Mouse (Mus musculus) hindbrain, embryonic 12.5 days (tissue): ENCODE results near the gene Sebox. TPM values are rescaled to one million over a fixed set of nuclear protein-coding genes. Genes with fewer than 3 reads are reported as not detected.

ENCODE experiments used
- ATAC-seq: fragments of 200-750 bp; cut with Nextera tagmentation; 2 replicates; pipeline ENCODE4 v1.8.0; 2017; ENCODE audit warnings: moderate TSS enrichment; ENCODE audit not compliant: low FRiP score
- H3K27ac ChIP-seq: fragments of 300-500 bp; sonication (generic); 2 replicates; pipeline ENCODE4 v1.5.1; 2016; ENCODE audit warnings: mild to moderate bottlenecking
- H3K27me3 ChIP-seq: fragments of 300-500 bp; sonication (generic); 2 replicates; pipeline ENCODE4 v1.6.1; 2016; ENCODE audit warnings: mild to moderate bottlenecking
- H3K36me3 ChIP-seq: fragments of 300-500 bp; sonication (generic); 2 replicates; pipeline ENCODE4 v1.6.1; 2016; ENCODE audit warnings: mild to moderate bottlenecking
- H3K4me1 ChIP-seq: fragments of 300-500 bp; sonication (generic); 2 replicates; pipeline ENCODE4 v1.6.1; 2016
- H3K4me2 ChIP-seq: fragments of 300-500 bp; sonication (generic); replicated peaks from 2 replicates; pipeline ENCODE4 v1.6.1; 2016; ENCODE audit warnings: mild to moderate bottlenecking
- H3K4me3 ChIP-seq: fragments of 300-500 bp; sonication (generic); 2 replicates; pipeline ENCODE4 v1.5.1; 2016; ENCODE audit warnings: mild to moderate bottlenecking
- H3K9ac ChIP-seq: fragments of 300-500 bp; sonication (generic); 2 replicates; pipeline ENCODE4 v1.6.1; 2016; ENCODE audit warnings: mild to moderate bottlenecking, moderate library complexity
- H3K9me3 ChIP-seq: fragments of 300-500 bp; sonication (generic); replicated peaks from 2 replicates; pipeline ENCODE4 v1.6.1; 2016; ENCODE audit warnings: mild to moderate bottlenecking
- WGBS: fragments of 180-500 bp; shearing (Covaris S2); methylation state at CpG from one replicate; pipeline ENCODE4 v1.1.7; 2016; 5-methylcytosine and 5-hydroxymethylcytosine counted together
- polyA plus RNA-seq: library from polyadenylated mRNA; unstranded; fragments of >200 nt; fragmentation: Nextera tagmentation; extraction: Ambion mirVana; gene quantifications from 2 replicates; pipeline ENCODE4 v1.2.1, GENCODE M21; 2016

Gene Sebox
- not detected in 2 replicates for polyA plus RNA-seq

DNA sequence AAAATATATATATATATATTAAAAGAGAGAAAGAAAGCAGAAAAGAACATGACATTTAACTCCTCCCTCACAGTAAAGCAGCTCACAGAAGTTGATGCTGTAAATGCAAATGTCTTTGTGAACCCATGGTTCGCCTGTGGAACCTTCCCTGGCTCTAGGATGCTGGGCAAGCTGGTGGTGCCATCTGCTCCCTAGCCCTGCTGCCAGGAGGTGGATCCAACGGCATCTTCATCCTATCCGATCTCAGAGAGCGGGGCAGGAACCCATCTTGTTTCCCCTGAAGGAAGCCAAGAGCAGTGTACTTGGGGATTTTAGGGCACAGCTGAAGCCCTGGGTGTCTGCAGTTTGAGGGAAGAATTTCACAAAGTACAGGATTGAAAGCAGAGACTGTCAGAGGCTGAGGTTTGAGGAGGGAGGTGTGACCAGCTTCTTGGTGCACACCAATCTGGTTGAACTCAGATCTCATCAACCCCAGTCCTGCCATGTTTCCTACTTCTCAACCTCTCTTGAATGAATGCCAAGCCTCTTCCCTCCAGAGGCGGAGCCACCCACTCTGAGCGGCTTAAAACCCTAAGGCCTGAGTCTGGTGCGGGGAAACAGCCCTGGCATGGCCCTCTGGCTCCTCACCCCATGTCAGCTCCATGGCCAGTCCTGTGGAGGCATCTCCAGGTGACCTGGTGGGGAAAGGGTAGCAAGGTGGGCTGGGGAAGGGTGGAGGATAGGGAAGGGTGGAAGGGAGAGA is at the start of gene Sebox:
TSS of gene Sebox (plus strand) at position 539 of the 742 bp plus-strand sequence.
- H3K4me1 ChIP-seq, result peaks cover 4% of the 10 kb centered on the region
- no peaks in the 10 kb centered on the region for H3K9me3 ChIP-seq
- no peak within 1 kb of the TSS for H3K9ac ChIP-seq
- ATAC-seq, result no peak
- H3K36me3 ChIP-seq, result peaks cover 21% of the 10 kb centered on the region
- H3K4me3 ChIP-seq, result no peak within 1 kb of the TSS
- peaks cover 22% of the 10 kb centered on the region for H3K27me3 ChIP-seq
- no peak within 1 kb of the TSS for H3K27ac ChIP-seq
- WGBS, result 71% methylated on average over 7 of the region's 7 CpGs
- H3K4me2 ChIP-seq, result no peak within 1 kb of the TSS

DNA sequence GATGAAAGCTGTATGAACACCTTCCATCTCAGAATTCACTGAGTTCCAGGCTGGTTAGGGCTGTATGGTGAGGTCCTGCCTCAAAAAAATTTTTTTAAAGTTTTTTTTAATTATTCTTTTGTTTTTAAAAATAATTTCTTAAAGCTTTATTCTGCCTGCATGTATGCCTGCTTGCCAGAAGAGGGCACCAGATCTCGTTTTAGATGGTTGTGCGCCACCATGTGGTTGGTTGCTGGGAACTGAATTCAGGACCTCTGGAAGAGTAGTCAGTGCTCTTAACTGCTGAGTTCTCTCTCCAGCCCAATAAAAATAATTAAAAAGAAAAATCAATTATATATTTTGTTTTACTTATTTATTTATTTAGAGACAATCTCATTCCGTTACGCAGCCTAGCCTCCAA is 49.6 kb upstream of the Sebox start:
- no peaks in the 10 kb centered on the region for H3K36me3 ChIP-seq
- H3K4me3 ChIP-seq, result no peak overlapping the region
- no peak overlapping the region for H3K9ac ChIP-seq
- no peak for ATAC-seq
- H3K9me3 ChIP-seq, result no peaks in the 10 kb centered on the region
- H3K27me3 ChIP-seq, result no peaks in the 10 kb centered on the region
- 13% methylated on average over 4 of the region's 4 CpGs for WGBS
- H3K27ac ChIP-seq, result no peak overlapping the region
- H3K4me1 ChIP-seq, result no peaks in the 10 kb centered on the region
- H3K4me2 ChIP-seq, result no peak overlapping the region

DNA sequence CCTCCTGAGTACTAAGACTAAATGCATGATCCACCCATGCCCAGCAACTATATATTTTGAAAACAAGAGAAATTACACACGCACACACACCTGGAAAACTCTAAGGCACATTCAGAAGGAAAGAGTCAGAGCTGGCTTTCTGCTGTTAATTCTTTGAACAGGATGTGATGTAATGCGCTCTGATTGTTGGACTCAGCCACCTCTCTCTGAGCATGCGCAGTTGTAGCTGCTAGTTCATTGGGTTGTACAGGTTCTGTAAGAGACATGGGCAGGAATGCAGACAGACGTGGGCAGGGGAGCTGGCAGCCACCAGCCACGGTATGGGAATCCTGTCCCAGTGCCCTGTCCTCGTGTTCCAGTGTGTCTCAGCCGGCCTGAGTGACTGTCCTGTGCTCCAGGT is 49.0 kb upstream of the Sebox start:
- ATAC-seq, result no peak
- no peaks in the 10 kb centered on the region for H3K27me3 ChIP-seq
- 73% methylated on average over 7 of the region's 7 CpGs for WGBS
- no peaks in the 10 kb centered on the region for H3K9me3 ChIP-seq
- H3K4me1 ChIP-seq, result no peaks in the 10 kb centered on the region
- no peak overlapping the region for H3K4me2 ChIP-seq
- no peaks in the 10 kb centered on the region for H3K36me3 ChIP-seq
- no peak overlapping the region for H3K9ac ChIP-seq
- H3K27ac ChIP-seq, result no peak overlapping the region
- H3K4me3 ChIP-seq, result no peak overlapping the region

- Histone ChIP-seq H3K4me2 (no peak overlapping the region), H3K9me3 (no peaks in the 10 kb centered on the region), H3K27ac (no peak overlapping the region), H3K9ac (no peak overlapping the region), H3K4me3 (no peak overlapping the region), H3K4me1 (no peaks in the 10 kb centered on the region), H3K27me3 (no peaks in the 10 kb centered on the region; the same call in 1 of the 2 replicates), H3K36me3 (no peaks in the 10 kb centered on the region)
- no peak for ATAC-seq
- WGBS, result 51% methylated on average over 5 of the region's 5 CpGs
These were observed 47.9 kb upstream of the Sebox start for GRCm38 (mm10) chr11:78455308-78455707.

DNA sequence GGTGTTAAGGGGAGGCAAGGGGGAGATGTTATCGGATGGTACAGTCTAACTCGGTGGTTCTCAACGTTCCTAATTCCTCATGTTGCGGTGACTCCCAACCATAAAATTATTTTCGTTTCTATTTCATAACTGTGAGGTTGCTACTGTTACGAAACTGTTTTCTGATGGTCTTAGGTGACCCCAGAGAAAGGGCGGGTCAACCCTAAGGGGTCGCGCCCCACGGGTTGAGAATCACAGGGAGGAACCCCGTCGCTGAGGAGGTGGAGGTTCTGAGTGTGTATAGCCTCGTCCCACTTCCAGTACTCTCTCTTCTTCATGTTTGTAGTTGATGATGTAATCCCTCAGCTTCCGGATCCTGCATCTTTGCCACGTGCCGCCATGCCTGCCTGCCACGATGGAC is 44.5 kb upstream of the Sebox start:
- H3K9me3 ChIP-seq, result no peaks in the 10 kb centered on the region

DNA sequence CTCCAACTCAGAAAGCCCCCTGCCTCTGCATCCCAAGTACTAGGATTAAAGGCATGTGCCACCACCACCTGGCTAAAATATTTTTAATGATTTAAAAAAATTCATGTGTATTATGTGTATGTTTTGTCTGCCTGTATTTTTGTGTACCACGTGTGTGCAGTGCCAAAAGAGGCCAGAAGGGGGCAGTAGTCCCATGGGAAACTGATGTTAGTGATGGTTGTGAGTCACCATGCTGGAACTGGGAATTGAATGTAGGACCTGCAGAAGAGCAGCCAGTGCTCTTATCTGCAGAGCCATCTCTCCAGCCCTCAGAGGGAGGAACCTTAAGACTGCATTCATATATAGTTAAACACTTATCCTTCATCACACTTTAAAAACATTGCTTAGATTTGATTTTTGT is 41.4 kb upstream of the Sebox start:
- H3K36me3 ChIP-seq, result no peaks in the 10 kb centered on the region
- H3K27ac ChIP-seq, result no peak overlapping the region
- no peak for ATAC-seq
- no peaks in the 10 kb centered on the region for H3K9me3 ChIP-seq
- no peaks in the 10 kb centered on the region; the same call in 1 of the 2 replicates for H3K27me3 ChIP-seq
- H3K9ac ChIP-seq, result no peak overlapping the region
- no peak overlapping the region for H3K4me3 ChIP-seq
- H3K4me1 ChIP-seq, result peaks cover 14% of the 10 kb centered on the region
- 84% methylated on average over 1 of the region's 1 CpGs for WGBS
- H3K4me2 ChIP-seq, result no peak overlapping the region

More for the DNA sequence above, 44.5 kb upstream of the Sebox start:
- WGBS, result 84% methylated on average over 17 of the region's 17 CpGs
- ATAC-seq, result no peak
- Histone ChIP-seq H3K4me2 (no peak overlapping the region), H3K4me3 (no peak overlapping the region), H3K27ac (no peak overlapping the region), H3K9ac (no peak overlapping the region), H3K27me3 (no peaks in the 10 kb centered on the region; the same call in 1 of the 2 replicates), H3K36me3 (no peaks in the 10 kb centered on the region), H3K4me1 (no peaks in the 10 kb centered on the region)

DNA sequence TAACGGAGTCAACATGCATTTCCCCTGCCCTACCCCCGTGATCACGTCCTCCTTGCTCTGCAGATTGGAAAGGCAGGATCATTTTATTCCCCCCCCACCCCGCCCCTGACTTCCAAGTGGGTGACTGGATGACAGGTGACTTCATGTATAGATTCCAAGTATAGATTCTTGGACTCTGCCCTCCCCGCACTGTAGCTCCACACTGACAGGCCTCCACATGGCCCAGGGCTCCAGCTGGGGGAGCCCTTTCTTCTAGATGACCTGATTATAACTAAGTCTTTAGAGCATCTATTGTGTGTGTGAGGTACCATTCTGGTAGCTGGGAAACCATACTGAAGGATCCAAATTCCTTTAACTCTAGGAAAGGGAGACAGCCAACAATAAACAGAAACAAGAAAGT is 40.6 kb upstream of the Sebox start:
- ATAC-seq, result no peak
- Histone ChIP-seq H3K9ac (no peak overlapping the region), H3K27ac (no peak overlapping the region), H3K4me3 (no peak overlapping the region), H3K4me1 (peaks cover 14% of the 10 kb centered on the region), H3K27me3 (no peaks in the 10 kb centered on the region; the same call in 1 of the 2 replicates), H3K4me2 (no peak overlapping the region), H3K36me3 (no peaks in the 10 kb centered on the region), H3K9me3 (no peaks in the 10 kb centered on the region)
- WGBS, result 86% methylated on average over 5 of the region's 5 CpGs

- Histone ChIP-seq H3K4me2 (no peak overlapping the region), H3K27me3 (no peaks in the 10 kb centered on the region; the same call in 1 of the 2 replicates), H3K27ac (no peak overlapping the region), H3K36me3 (no peaks in the 10 kb centered on the region), H3K4me3 (no peak overlapping the region), H3K4me1 (peaks cover 14% of the 10 kb centered on the region), H3K9me3 (no peaks in the 10 kb centered on the region), H3K9ac (no peak overlapping the region)
- 73% methylated on average over 13 of the region's 13 CpGs for WGBS
- no peak for ATAC-seq
These were observed 39.8 kb upstream of the Sebox start for GRCm38 (mm10) chr11:78463286-78464036.

DNA sequence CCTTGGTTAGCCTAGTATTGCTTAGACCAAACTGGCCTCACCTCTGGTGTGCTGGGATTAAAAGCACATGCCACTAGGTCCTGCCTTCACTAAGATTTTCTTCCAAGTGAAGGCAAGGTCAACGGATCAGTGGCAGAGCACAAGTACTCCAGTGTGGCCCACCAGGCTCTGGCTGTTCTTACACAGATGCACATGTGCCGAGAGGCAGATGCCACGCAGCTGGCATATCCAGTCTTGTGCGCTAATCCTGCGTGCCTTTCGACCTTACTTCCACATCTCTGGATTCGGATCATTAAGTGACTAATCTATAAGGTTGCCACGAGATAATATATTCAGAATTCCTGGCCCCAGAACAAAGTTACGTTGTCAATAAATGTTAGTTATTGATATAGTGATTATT is 38.1 kb upstream of the Sebox start:
- no peaks in the 10 kb centered on the region for H3K9me3 ChIP-seq
- H3K9ac ChIP-seq, result peak overlapping the region; percentile 88
- WGBS, result 29% methylated on average over 9 of the region's 9 CpGs
- H3K4me3 ChIP-seq, result peak overlapping the region; percentile 75
- H3K4me2 ChIP-seq, result peak overlapping the region; percentile 90
- peak overlapping the region; percentile 87; the same call in 1 of the 2 replicates for H3K27ac ChIP-seq
- peaks cover 14% of the 10 kb centered on the region for H3K4me1 ChIP-seq
- no peaks in the 10 kb centered on the region; the same call in 1 of the 2 replicates for H3K27me3 ChIP-seq
- H3K36me3 ChIP-seq, result no peaks in the 10 kb centered on the region
- ATAC-seq, result 0 out of 2 replicates have a peak, but pooled peaks have one; percentile 24

DNA sequence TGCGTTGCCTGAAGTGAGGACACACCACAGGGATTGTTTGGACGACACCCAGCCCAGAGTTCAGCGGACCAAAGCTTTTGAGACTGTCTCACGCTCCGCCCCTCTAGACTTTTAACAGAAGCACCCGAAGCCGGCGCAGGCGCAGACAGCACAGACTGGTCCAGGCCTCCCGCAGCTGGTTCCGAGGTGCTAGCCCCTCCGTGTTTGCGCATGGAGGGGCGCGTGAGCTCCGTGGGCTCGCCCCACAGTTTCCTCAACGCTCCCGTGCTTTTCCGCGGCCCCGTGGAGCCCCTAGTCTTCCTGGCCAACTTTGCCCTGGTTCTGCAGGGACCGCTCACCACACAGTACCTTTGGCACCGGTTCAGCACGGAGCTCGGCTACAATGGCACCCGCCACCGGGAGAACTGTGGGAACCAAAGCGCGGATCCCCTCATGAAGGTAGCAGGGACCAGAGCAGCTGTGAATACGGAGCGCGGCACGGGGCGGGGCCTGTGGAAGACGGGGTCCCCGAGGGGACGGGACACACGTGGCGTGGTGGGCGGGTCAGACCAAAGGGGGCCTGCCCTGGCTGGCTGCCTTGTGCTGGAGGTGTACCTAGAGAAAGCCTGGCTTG is 37.6 kb upstream of the Sebox start, which contains the start of gene Slc46a1:
TSS of gene Slc46a1 (plus strand) at position 130 of the 613 bp plus-strand sequence.
- peak within 1 kb of the TSS; percentile 87 for H3K27ac ChIP-seq
- H3K36me3 ChIP-seq, result no peaks in the 10 kb centered on the region
- WGBS, result under 1% methylated on average over 41 of the region's 41 CpGs
- H3K4me1 ChIP-seq, result peaks cover 14% of the 10 kb centered on the region
- H3K9me3 ChIP-seq, result no peaks in the 10 kb centered on the region
- H3K9ac ChIP-seq, result peak within 1 kb of the TSS; percentile 88
- peak; percentile 92 for ATAC-seq
- peak within 1 kb of the TSS; percentile 90 for H3K4me2 ChIP-seq
- H3K27me3 ChIP-seq, result no peaks in the 10 kb centered on the region
- H3K4me3 ChIP-seq, result peak within 1 kb of the TSS; percentile 75

DNA sequence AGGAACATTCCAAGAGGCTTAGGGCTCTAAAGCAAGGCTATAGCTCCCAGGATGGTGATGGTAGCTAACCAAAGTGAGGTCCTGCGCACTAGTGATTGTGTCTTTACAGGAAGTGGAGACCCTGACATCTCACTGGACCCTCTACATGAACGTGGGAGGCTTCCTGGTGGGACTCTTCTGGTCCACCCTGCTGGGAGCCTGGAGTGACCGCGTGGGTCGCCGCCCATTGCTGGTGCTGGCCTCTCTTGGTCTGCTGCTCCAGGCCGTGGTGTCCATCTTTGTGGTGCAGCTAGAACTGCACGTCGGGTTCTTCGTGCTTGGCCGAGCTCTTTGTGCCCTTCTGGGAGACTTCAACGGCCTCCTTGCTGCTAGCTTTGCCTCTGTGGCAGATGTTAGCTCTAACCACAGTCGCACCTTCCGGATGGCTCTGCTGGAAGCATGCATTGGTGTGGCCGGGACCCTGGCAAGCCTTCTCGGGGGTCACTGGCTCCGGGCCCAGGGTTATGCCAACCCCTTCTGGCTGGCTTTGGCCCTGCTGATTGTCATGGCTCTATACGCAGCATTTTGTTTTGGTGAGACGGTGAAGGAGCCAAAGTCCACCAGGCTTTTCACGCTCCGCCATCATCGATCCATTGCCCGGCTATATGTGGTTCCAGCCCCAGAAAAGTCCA is 36.9 kb upstream of the Sebox start:
- Histone ChIP-seq H3K9me3 (no peaks in the 10 kb centered on the region), H3K27ac (peak overlapping the region; percentile 87), H3K36me3 (no peaks in the 10 kb centered on the region), H3K27me3 (no peaks in the 10 kb centered on the region), H3K9ac (peak overlapping the region; percentile 88), H3K4me2 (peak overlapping the region; percentile 90), H3K4me3 (peak overlapping the region; percentile 75), H3K4me1 (peaks cover 14% of the 10 kb centered on the region)
- 0 out of 2 replicates have a peak, but pooled peaks have one; percentile 18 for ATAC-seq
- WGBS, result 60% methylated on average over 23 of the region's 23 CpGs
